Mouse (Mus musculus) neural tube, embryonic 12.5 days (tissue): ENCODE measurements around the gene Zfp953. TPM values are rescaled to one million over a fixed set of nuclear protein-coding genes. Genes with fewer than 3 reads are reported as not detected.

Experiments
- polyA plus RNA-seq: library from polyadenylated mRNA; unstranded; fragments of >200 nt; fragmentation: Nextera tagmentation; extraction: Ambion mirVana; gene quantifications from 2 replicates; pipeline ENCODE4 v1.2.1, GENCODE M21; 2016

Zfp953 gene
- polyA plus RNA-seq, 1 experiment from 2014 or later = 0.93 TPM

Other genes with a start within 250 kb of the Zfp953 start
- 0.16 and 0.19 TPM in 2 replicates for gene Rslcan18, start 244.3 kb downstream of the Zfp953 start, polyA plus RNA-seq
- 1.8 and 3.8 TPM in 2 replicates for gene Zfp759, start 238.9 kb downstream of the Zfp953 start, polyA plus RNA-seq
- gene Rsl1, start 187.4 kb downstream of the Zfp953 start, polyA plus RNA-seq = 5.4 and 5.5 TPM in 2 replicates
- gene Zfp455, start 166.1 kb downstream of the Zfp953 start, polyA plus RNA-seq = 1.4 and 2.1 TPM in 2 replicates
- 3.4 and 3.8 TPM in 2 replicates for gene Zfp458, start 82.1 kb downstream of the Zfp953 start, polyA plus RNA-seq
- gene Zfp457, start 54.1 kb downstream of the Zfp953 start, polyA plus RNA-seq = 0.68 and 0.91 TPM in 2 replicates
- gene Zfp595, start 28.0 kb downstream of the Zfp953 start, polyA plus RNA-seq = 1.7 and 2.0 TPM in 2 replicates
- not detected in 2 replicates for gene Gm28044, start 69 bp downstream of the Zfp953 start, polyA plus RNA-seq
- not detected in 2 replicates for gene Gm28041, start 15.1 kb upstream of the Zfp953 start, polyA plus RNA-seq
- 0.82 and 1.1 TPM in 2 replicates for gene Zfp456, start 15.2 kb upstream of the Zfp953 start, polyA plus RNA-seq
- gene Zfp429, start 39.2 kb upstream of the Zfp953 start, polyA plus RNA-seq = 3.0 and 3.2 TPM in 2 replicates
- gene Zfp459, start 60.8 kb upstream of the Zfp953 start, polyA plus RNA-seq = 0.52 TPM in 2 replicates
- gene Zfp874a, start 91.0 kb upstream of the Zfp953 start, polyA plus RNA-seq = 6.7 and 7.0 TPM in 2 replicates
- gene Zfp874b, start 123.7 kb upstream of the Zfp953 start, polyA plus RNA-seq = 2.2 TPM in 2 replicates
- gene Zfp58, start 139.9 kb upstream of the Zfp953 start, polyA plus RNA-seq = 13.7 and 14.7 TPM in 2 replicates
- gene Gm26965, start 165.5 kb upstream of the Zfp953 start, polyA plus RNA-seq = not detected in 2 replicates
- gene Zfp87, start 165.6 kb upstream of the Zfp953 start, polyA plus RNA-seq = 34.9 and 35.9 TPM in 2 replicates
- gene Zfp748, start 193.2 kb upstream of the Zfp953 start, polyA plus RNA-seq = 15.5 and 16.6 TPM in 2 replicates
- 3.8 and 4.2 TPM in 2 replicates for gene Zfp729b, start 249.1 kb upstream of the Zfp953 start, polyA plus RNA-seq